Mouse (Mus musculus): ENCODE data around the gene Zfp839.

- TF ChIP-seq POLR2A (IDR thresholded peaks at IDR 0.05; ENCODE audit: low read depth, low read length): no peak
- TF ChIP-seq CTCF (IDR thresholded peaks at IDR 0.05; ENCODE audit: borderline replicate concordance, insufficient read depth, low read length): no peak
Measured at GRCm38 (mm10) chr12:110837192-110837841, 12.7 kb upstream of the Zfp839 start.
